Comparison of ENCODE assay signal across 7 mouse cellular contexts in the genomic region with DNA sequence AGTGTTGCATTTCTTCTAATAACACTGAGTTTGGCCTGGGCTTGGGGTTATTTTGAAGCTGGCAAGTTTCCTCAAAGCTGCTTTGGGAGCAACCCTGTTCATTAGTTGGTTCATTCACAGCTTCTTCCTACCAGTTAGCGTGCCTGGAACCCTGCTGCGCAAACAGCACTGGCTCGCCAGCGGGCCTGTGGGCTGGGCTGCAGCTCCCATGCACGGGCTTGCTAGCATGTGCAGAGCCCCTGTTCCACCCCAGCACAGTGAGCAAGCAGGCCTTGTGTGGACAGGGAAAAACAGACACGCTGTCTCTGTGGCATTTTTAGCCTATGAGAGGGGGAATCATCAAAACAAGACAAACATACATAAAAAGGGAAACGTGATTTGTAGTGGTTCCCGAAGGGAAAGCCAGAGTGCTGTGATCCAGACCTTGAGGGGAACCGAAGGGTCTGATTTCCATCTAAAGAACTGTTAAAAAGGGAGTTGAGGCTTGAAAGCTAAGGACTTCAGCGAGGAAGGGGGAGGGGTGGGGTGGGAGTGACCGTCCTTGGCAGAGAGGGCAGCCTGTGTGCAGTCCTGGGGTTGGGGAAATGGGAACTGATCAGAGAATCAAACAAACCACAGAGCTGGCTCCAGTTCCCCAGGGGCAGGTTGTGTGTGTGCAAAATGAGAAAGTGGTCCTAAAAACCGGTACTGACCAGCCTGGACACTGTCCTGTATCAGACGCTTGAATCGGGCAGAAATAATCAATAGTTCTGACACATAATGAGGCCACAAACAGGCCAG.
DNase-seq lines count a peak whose midpoint lies in the region; ATAC-seq and TF ChIP-seq lines count a peak whose summit lies in the region.

No protein-coding gene starts in this region.

- 0 out of 2 replicates have a peak, but pooled peaks cover 4% of the 10 kb centered on the region for H3K9me3 ChIP-seq in kidney, embryonic 15.5 days (replicated peaks)
- H3K9me3 ChIP-seq in limb, embryonic 10.5 days (replicated peaks), result no peaks in the 10 kb centered on the region

- no peaks in the 10 kb centered on the region for H3K36me3 ChIP-seq in kidney, embryonic 15.5 days
- no peaks in the 10 kb centered on the region for H3K36me3 ChIP-seq in limb, embryonic 10.5 days

- peak overlapping the region; percentile 8; the same call in 1 of the 2 replicates for H3K9ac ChIP-seq in kidney, embryonic 15.5 days

- TF ChIP-seq POLR2A in bone marrow macrophage, adult 2 months (IDR thresholded peaks at IDR 0.05; ENCODE audit: borderline replicate concordance, low read depth, low read length), result no peak

- 0 out of 2 replicates have a peak overlapping the region, but pooled peaks have one; percentile 42 for H3K27ac ChIP-seq in kidney, embryonic 15.5 days
- H3K27ac ChIP-seq in bone marrow macrophage, adult 2 months (ENCODE audit: insufficient read depth, low read depth, low read length), result peak overlapping the region; percentile 10; the same call in 1 of the 2 replicates
- H3K27ac ChIP-seq in limb, embryonic 10.5 days, result peak overlapping the region; percentile 77

- WGBS in kidney, embryonic 15.5 days, result 28% methylated on average over 14 of the region's 14 CpGs
- 44% methylated on average over 14 of the region's 14 CpGs for WGBS in limb, embryonic 10.5 days

- no peak overlapping the region for H3K4me3 ChIP-seq in kidney, embryonic 15.5 days (replicated peaks)
- no peak overlapping the region for H3K4me3 ChIP-seq in bone marrow macrophage, adult 2 months (ENCODE audit: insufficient read depth, low read length)
- no peak overlapping the region for H3K4me3 ChIP-seq in limb, embryonic 10.5 days

- peak; percentile 43; the same call in 1 of the 2 replicates for ATAC-seq in kidney, embryonic 15.5 days (replicated peaks; ENCODE audit: low FRiP score)

- H3K27me3 ChIP-seq in kidney, embryonic 15.5 days, result no peaks in the 10 kb centered on the region
- no peaks in the 10 kb centered on the region for H3K27me3 ChIP-seq in limb, embryonic 10.5 days (ENCODE audit: low read depth, poor library complexity, severe bottlenecking)

- 0 out of 2 replicates have a peak overlapping the region, but pooled peaks have one; percentile 7 for H3K4me2 ChIP-seq in kidney, embryonic 15.5 days

- no peak for DNase-seq in kidney, adult 9 months
- DNase-seq in frontal cortex, adult 2 months (ENCODE audit: extremely low spot score in 1 of 2, low spot score in 1 of 2), result peak; percentile 8 to 43
- DNase-seq in limb, embryonic 10.5 days (ENCODE audit: low spot score), result peak; percentile 38
- no peak for DNase-seq in T-cell, adult 2 months (ENCODE audit: low spot score)
- no peak for DNase-seq in B cell, adult 2 months

- peaks cover 16% of the 10 kb centered on the region for H3K4me1 ChIP-seq in kidney, embryonic 15.5 days
- H3K4me1 ChIP-seq in bone marrow macrophage, adult 2 months (ENCODE audit: control insufficient read depth, insufficient read depth, low read length), result peaks cover 11% of the 10 kb centered on the region
- H3K4me1 ChIP-seq in limb, embryonic 10.5 days, result peaks cover 12% of the 10 kb centered on the region

- no peak for TF ChIP-seq CTCF in bone marrow macrophage, adult 2 months (IDR thresholded peaks at IDR 0.05; ENCODE audit: low read depth, low read length)

Comparison
In these comparisons a context has a peak if more than half of its experiments do, and no peak if none do; other contexts are left out.
1. H3K27ac ChIP-seq: peak in every context shown above with its lines; median percentile 77 in limb, embryonic 10.5 days; 42 in kidney, embryonic 15.5 days; 10 in bone marrow macrophage, adult 2 months.
2. DNase-seq: peak in frontal cortex, adult 2 months (2 of 2) and limb, embryonic 10.5 days (single experiment); none in kidney, adult 9 months (single experiment), T-cell, adult 2 months (single experiment) and B cell, adult 2 months (0 of 2).